Mouse (Mus musculus) bone marrow macrophage, adult 2 months (primary cell): Measurements from ENCODE around the gene Fnbp1l.

Experiments
- CTCF ChIP-seq: IDR thresholded peaks from 2 replicates; pipeline ENCODE4 v1.5.1; 2012; ENCODE audit warnings: low read depth, mild to moderate bottlenecking, low read length, moderate library complexity
- POLR2A ChIP-seq: IDR thresholded peaks from 2 replicates; pipeline ENCODE4 v1.6.1; 2012; ENCODE audit warnings: mild to moderate bottlenecking, low read depth, low read length, borderline replicate concordance

- no peak for TF ChIP-seq CTCF
- TF ChIP-seq POLR2A = no peak
These were observed 7.0 kb downstream of the Fnbp1l start for GRCm38 (mm10) chr3:122612537-122612936.
